Mouse (Mus musculus): ENCODE measurements at regions not wholly inside any gene's neighbourhood (a gene's known extent, or its start where the extent isn't known, plus 50 kb on each side); places are given as distances from the start of the nearest gene placed in this dataset.

GRCm38 (mm10) chr5:118815783-118816182, 255.3 kb downstream of the Med13l start:
- H3K27ac ChIP-seq (replicated peaks) = no peak overlapping the region
- H3K4me2 ChIP-seq = no peak overlapping the region
- 73% methylated on average over 5 of the region's 5 CpGs for WGBS
- no peaks in the 10 kb centered on the region for H3K4me1 ChIP-seq (replicated peaks)
- no peak for ATAC-seq (ENCODE audit: low FRiP score, low read depth)
- H3K9me3 ChIP-seq = no peaks in the 10 kb centered on the region
- H3K36me3 ChIP-seq = no peaks in the 10 kb centered on the region
- no peaks in the 10 kb centered on the region for H3K27me3 ChIP-seq
- H3K4me3 ChIP-seq = no peak overlapping the region
- H3K9ac ChIP-seq = no peak overlapping the region

DNA sequence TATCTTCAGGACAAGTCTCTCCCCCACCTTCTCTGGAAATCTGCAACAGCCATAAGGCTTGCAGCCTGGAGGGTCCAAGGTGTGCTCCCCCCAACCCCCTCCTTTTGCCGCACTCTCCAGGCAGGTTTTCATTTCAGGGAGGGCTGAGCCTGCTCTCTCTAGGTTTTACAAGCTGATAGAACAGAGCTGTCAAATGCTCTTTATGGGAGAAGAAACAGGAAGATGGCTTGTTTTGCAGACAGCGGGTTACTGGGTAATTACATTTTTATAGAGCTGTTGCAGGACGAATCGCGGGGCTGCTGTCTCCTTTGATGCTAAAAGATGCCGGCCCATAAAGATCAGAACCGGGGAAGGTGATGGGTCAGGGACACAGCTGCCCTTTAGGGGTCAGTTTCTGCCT, 257.8 kb downstream of the Med13l start:
- Histone ChIP-seq H3K4me2 (no peak overlapping the region), H3K9me3 (no peaks in the 10 kb centered on the region), H3K27ac (replicated peaks) (no peak overlapping the region), H3K36me3 (no peaks in the 10 kb centered on the region), H3K27me3 (no peaks in the 10 kb centered on the region), H3K9ac (no peak overlapping the region), H3K4me3 (no peak overlapping the region), H3K4me1 (replicated peaks) (no peaks in the 10 kb centered on the region)
- 75% methylated on average over 7 of the region's 7 CpGs for WGBS
- ATAC-seq (ENCODE audit: low FRiP score, low read depth) = no peak

DNA sequence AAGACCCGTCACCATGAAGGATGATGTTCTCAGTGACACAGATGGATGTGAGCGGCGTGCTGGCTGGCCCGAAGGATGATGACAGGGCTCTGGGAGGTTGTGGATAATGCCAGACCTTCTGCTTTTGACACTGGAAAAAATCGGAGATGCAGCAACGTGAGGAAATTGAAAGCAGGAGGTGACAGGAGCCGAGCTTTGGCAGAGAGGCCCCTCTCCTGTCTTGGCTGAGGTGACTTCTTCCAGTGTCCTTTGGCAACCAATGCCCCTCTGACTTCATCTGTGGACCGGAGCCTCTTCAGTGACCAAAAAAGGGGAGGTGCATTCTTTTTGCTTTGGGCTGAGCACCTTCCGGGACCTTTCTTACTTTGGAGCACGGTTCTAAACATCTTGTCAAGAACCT, 264.3 kb downstream of the Med13l start:
- Histone ChIP-seq H3K4me2 (no peak overlapping the region), H3K4me3 (no peak overlapping the region), H3K27me3 (no peaks in the 10 kb centered on the region), H3K27ac (replicated peaks) (no peak overlapping the region), H3K36me3 (no peaks in the 10 kb centered on the region), H3K9me3 (no peaks in the 10 kb centered on the region), H3K9ac (no peak overlapping the region), H3K4me1 (replicated peaks) (no peaks in the 10 kb centered on the region)
- no peak for ATAC-seq (ENCODE audit: low FRiP score, low read depth)
- WGBS = 86% methylated on average over 10 of the region's 10 CpGs

DNA sequence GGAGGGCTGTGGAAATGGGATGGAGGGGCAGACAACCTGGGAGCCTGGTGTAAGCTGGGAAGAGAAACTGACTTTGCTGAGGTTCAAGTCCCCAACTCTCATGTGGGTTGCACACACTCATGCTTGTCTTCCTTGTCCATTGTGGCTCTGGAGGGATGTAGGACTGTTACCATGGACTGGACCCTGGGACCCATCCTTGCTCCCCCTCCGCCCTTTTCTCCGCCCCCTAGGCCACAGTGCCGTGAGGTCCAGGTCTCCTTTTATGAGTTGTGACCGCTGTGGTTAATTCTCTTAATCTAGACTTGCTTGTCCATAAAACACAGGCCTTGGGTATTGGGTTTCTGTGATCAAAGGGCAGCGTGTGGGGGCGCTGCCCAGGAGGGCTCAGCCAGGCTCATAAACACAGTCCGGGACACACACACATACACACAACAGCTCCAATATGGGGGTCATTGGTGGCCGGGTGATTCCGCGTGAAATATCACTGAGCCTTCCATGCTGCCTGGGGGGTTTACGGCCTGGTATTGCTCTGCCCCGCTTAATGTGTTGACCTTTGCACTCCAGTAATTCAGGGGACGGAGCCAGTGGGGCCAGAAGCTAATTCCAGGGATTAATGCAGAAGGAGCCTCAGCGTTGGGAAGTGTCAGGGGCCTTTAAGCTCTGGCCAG, 268.7 kb downstream of the Med13l start:
- Histone ChIP-seq H3K4me1 (replicated peaks) (no peaks in the 10 kb centered on the region), H3K9me3 (no peaks in the 10 kb centered on the region), H3K27ac (replicated peaks) (no peak overlapping the region), H3K9ac (no peak overlapping the region), H3K4me2 (no peak overlapping the region), H3K36me3 (no peaks in the 10 kb centered on the region), H3K27me3 (no peaks in the 10 kb centered on the region), H3K4me3 (no peak overlapping the region)
- ATAC-seq (ENCODE audit: low FRiP score, low read depth) = no peak
- WGBS = 59% methylated on average over 14 of the region's 14 CpGs

- 34% methylated on average over 6 of the region's 6 CpGs for WGBS
- no peaks in the 10 kb centered on the region for H3K27me3 ChIP-seq
- H3K9ac ChIP-seq = no peak overlapping the region
- H3K4me3 ChIP-seq = no peak overlapping the region
- no peak for ATAC-seq (ENCODE audit: low FRiP score, low read depth)
- no peaks in the 10 kb centered on the region for H3K9me3 ChIP-seq
- H3K36me3 ChIP-seq = no peaks in the 10 kb centered on the region
- H3K27ac ChIP-seq (replicated peaks) = no peak overlapping the region
- H3K4me1 ChIP-seq (replicated peaks) = no peaks in the 10 kb centered on the region
- H3K4me2 ChIP-seq = no peak overlapping the region
Measured at GRCm38 (mm10) chr5:118832701-118833100, 272.2 kb downstream of the Med13l start.

GRCm38 (mm10) chr5:118834129-118834528, 273.6 kb downstream of the Med13l start:
- Histone ChIP-seq H3K9ac (no peak overlapping the region), H3K4me1 (replicated peaks) (no peaks in the 10 kb centered on the region), H3K27ac (replicated peaks) (no peak overlapping the region), H3K9me3 (no peaks in the 10 kb centered on the region), H3K4me2 (no peak overlapping the region), H3K4me3 (no peak overlapping the region), H3K36me3 (no peaks in the 10 kb centered on the region), H3K27me3 (no peaks in the 10 kb centered on the region)
- WGBS = 92% methylated on average over 5 of the region's 5 CpGs
- ATAC-seq (ENCODE audit: low FRiP score, low read depth) = no peak

GRCm38 (mm10) chr5:118837001-118837400, 276.5 kb downstream of the Med13l start:
- no peak overlapping the region for H3K4me2 ChIP-seq
- no peak for ATAC-seq (ENCODE audit: low FRiP score, low read depth)
- no peak overlapping the region for H3K9ac ChIP-seq
- WGBS = 13% methylated on average over 1 of the region's 1 CpGs
- no peak overlapping the region for H3K4me3 ChIP-seq
- H3K9me3 ChIP-seq = no peaks in the 10 kb centered on the region
- H3K4me1 ChIP-seq (replicated peaks) = no peaks in the 10 kb centered on the region
- H3K27me3 ChIP-seq = no peaks in the 10 kb centered on the region
- no peak overlapping the region for H3K27ac ChIP-seq (replicated peaks)
- no peaks in the 10 kb centered on the region for H3K36me3 ChIP-seq

DNA sequence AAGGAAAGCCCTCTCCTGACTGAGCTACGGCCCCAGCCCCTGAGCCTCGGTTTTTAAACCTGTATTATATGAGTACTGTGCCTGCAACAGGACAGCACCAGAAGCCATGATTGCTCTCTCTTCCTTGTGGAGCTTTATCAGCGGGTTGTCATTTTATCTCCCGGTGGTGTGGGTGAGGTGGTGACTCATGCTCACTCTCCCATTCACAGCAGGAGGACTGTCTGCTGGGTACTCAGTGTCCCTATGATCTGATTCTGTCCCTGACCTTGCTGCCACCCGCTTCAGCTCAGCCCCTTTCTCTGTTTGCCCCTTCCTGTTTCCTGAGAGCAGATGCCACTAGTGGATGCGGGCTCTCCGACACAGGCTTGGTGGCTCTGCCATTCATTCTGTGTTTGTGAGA, 277.9 kb downstream of the Med13l start:
- ATAC-seq (ENCODE audit: low FRiP score, low read depth) = no peak
- H3K36me3 ChIP-seq = no peaks in the 10 kb centered on the region
- 83% methylated on average over 7 of the region's 7 CpGs for WGBS

DNA sequence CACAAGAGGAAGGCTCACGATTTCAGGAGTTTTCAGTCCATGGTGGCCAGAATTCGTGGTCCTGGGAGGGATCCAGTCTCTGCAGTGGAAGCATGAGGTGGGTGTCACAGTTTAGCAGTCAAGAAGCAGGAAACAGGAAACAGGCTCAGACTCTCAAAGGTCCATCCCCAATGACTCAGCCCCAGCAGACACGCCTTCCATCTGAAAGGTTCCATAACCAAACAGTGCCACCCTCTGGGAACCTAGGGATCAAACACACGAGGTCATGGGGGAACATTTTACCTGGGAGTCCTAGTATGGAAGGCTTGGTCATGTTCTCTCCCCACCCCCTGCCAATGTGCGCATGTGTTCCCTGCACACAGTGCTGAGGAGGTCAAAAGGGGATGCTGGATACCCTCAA, 279.4 kb downstream of the Med13l start:
- Histone ChIP-seq H3K27me3 (no peaks in the 10 kb centered on the region), H3K4me3 (no peak overlapping the region), H3K4me1 (replicated peaks) (no peaks in the 10 kb centered on the region), H3K4me2 (no peak overlapping the region), H3K9ac (no peak overlapping the region), H3K36me3 (no peaks in the 10 kb centered on the region), H3K27ac (replicated peaks) (no peak overlapping the region), H3K9me3 (no peaks in the 10 kb centered on the region)
- ATAC-seq (ENCODE audit: low FRiP score, low read depth) = no peak
- 72% methylated on average over 5 of the region's 5 CpGs for WGBS

More for the DNA sequence above, 277.9 kb downstream of the Med13l start:
- no peak overlapping the region for H3K9ac ChIP-seq
- H3K27me3 ChIP-seq = no peaks in the 10 kb centered on the region
- H3K4me3 ChIP-seq = no peak overlapping the region
- no peak overlapping the region for H3K4me2 ChIP-seq
- H3K27ac ChIP-seq (replicated peaks) = no peak overlapping the region
- H3K9me3 ChIP-seq = no peaks in the 10 kb centered on the region
- no peaks in the 10 kb centered on the region for H3K4me1 ChIP-seq (replicated peaks)

- no peaks in the 10 kb centered on the region for H3K4me1 ChIP-seq (replicated peaks)
- H3K4me3 ChIP-seq = no peak overlapping the region
- no peak overlapping the region for H3K9ac ChIP-seq
- no peaks in the 10 kb centered on the region for H3K36me3 ChIP-seq
- no peak overlapping the region for H3K27ac ChIP-seq (replicated peaks)
- H3K9me3 ChIP-seq = no peaks in the 10 kb centered on the region
- H3K4me2 ChIP-seq = no peak overlapping the region
- no peak for ATAC-seq (ENCODE audit: low FRiP score, low read depth)
- 85% methylated on average over 21 of the region's 21 CpGs for WGBS
- no peaks in the 10 kb centered on the region for H3K27me3 ChIP-seq
Measured at GRCm38 (mm10) chr5:118841210-118842016, 280.9 kb downstream of the Med13l start.

DNA sequence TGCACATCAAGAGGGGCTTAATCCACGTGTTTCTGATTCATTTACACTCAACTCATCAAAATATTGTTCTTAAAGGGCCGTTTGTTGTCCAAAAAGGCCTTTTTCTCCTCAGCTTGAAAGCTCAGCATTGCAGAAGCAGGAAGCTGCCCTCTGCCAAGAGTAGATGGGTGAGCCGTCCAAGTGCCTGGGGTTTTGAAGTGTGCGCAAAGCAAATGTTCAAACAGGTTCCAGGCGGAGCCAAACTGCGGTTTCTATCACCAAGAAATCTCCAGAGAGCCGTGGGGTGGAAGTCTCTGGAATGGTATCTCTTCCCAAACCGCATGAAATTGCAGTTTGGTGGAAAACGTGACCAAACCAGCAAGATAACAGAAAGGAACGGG, 281.5 kb downstream of the Med13l start:
- ATAC-seq (ENCODE audit: low FRiP score, low read depth) = no peak
- Histone ChIP-seq H3K9me3 (no peaks in the 10 kb centered on the region), H3K9ac (no peak overlapping the region), H3K4me3 (no peak overlapping the region), H3K27me3 (no peaks in the 10 kb centered on the region), H3K36me3 (no peaks in the 10 kb centered on the region), H3K27ac (replicated peaks) (no peak overlapping the region), H3K4me2 (no peak overlapping the region), H3K4me1 (replicated peaks) (no peaks in the 10 kb centered on the region)
- 76% methylated on average over 10 of the region's 10 CpGs for WGBS

GRCm38 (mm10) chr5:118857001-118857400, 296.5 kb downstream of the Med13l start:
- Histone ChIP-seq H3K27me3 (no peaks in the 10 kb centered on the region), H3K27ac (replicated peaks) (no peak overlapping the region), H3K9me3 (no peaks in the 10 kb centered on the region), H3K9ac (no peak overlapping the region), H3K4me1 (replicated peaks) (no peaks in the 10 kb centered on the region), H3K4me2 (no peak overlapping the region), H3K36me3 (no peaks in the 10 kb centered on the region), H3K4me3 (no peak overlapping the region)
- WGBS = 39% methylated on average over 12 of the region's 12 CpGs
- no peak for ATAC-seq (ENCODE audit: low FRiP score, low read depth)
